Mouse (Mus musculus): ENCODE results near the gene Chn2.

DNA sequence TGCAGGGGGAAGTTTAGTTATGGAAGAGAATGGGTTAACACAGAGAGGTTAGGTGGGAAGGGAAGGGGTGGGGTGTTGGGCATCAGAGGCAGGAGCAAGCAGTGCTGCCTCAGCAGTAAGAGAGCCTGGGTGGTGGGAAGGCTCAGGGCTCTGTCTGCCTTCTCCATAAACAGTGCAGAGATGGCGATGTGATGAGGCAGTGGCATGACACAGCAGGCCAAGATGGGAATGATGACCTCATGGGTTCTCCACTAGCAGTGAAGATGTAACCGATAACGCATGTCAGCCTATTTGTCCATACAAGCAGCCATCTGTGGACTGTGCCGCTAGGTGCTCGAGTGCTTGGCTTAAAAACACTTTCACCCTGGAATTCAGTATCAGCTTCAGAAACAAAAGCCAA lies 74.0 kb downstream of the Chn2 start:
- TF ChIP-seq UBTF (IDR thresholded peaks at IDR 0.05; ENCODE audit: low read depth, low read length) = no peak
- no peak for TF ChIP-seq USF1 (IDR thresholded peaks at IDR 0.05; ENCODE audit: low read depth, low read length)
- TF ChIP-seq RCOR1 (conservative IDR thresholded peaks at IDR 0.05; ENCODE audit: low read depth, low read length) = no peak
- no peak for TF ChIP-seq POLR2A (IDR thresholded peaks at IDR 0.05; ENCODE audit: low read depth, low read length)
- no peak for TF ChIP-seq MAFK (IDR thresholded peaks at IDR 0.05; ENCODE audit: insufficient replicate concordance, low read length)
- no peak for TF ChIP-seq PAX5 (IDR thresholded peaks at IDR 0.05; ENCODE audit: low read length)
- TF ChIP-seq NELFE (IDR thresholded peaks at IDR 0.05; ENCODE audit: low read depth, low read length) = no peak
- TF ChIP-seq ZNF384 (IDR thresholded peaks at IDR 0.05; ENCODE audit: low read depth, low read length) = no peak
- no peak for TF ChIP-seq CTCF (conservative IDR thresholded peaks at IDR 0.05 in 1 of 2, IDR thresholded peaks at IDR 0.05 in 1 of 2; ENCODE audit: low read depth in 2 of 2, low read length in 2 of 2)
- no peak for TF ChIP-seq SIN3A (IDR thresholded peaks at IDR 0.05; ENCODE audit: low read length)
- TF ChIP-seq EP300 (IDR thresholded peaks at IDR 0.05; ENCODE audit: low read length) = no peak
- TF ChIP-seq GABPA (IDR thresholded peaks at IDR 0.05; ENCODE audit: insufficient replicate concordance, low read depth, low read length) = no peak
